Mouse (Mus musculus): ENCODE data around the gene Man1a. TPM values are rescaled to one million over a fixed set of nuclear protein-coding genes. Genes with fewer than 3 reads are reported as not detected.

Gene Man1a
- polyA plus RNA-seq, 1 experiment from 2014 or later = 12.6 TPM

DNA sequence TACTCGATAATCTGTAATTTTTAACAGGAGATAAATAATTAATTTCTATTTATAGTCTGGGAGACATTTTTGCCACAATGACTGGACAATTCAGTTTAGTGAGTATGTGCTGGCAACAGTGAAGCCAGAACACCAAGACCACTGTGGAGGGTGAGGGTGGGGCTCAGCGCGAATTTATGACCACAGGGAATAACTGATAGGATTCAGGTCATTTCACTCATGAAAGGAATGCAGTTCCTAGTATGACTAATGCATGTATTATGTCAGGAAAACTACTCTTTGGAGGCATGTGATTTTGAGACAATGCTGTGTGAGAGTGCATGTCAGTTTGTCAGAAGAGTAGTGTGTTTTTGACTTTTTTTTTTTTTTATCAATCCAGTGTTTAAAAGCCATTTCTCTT, 10.9 kb upstream of the Man1a start:
- H3K4me1 ChIP-seq (replicated peaks; ENCODE audit: control insufficient read depth, insufficient read depth, low read length) = no peaks in the 10 kb centered on the region
- WGBS = 76% methylated on average over 3 of the region's 3 CpGs
- no peaks in the 10 kb centered on the region for H3K36me3 ChIP-seq (ENCODE audit: control insufficient read depth, insufficient read depth, low read length)
- H3K9me3 ChIP-seq (ENCODE audit: control insufficient read depth, low read length) = no peaks in the 10 kb centered on the region
- no peak overlapping the region for H3K9ac ChIP-seq (ENCODE audit: low read depth, low read length)
- DNase-seq (ENCODE audit: low spot score) (no peak), ATAC-seq (replicated peaks; ENCODE audit: low FRiP score) (no peak)
- H3K4me3 ChIP-seq (ENCODE audit: low read depth, low read length) = no peak overlapping the region
- H3K27ac ChIP-seq (ENCODE audit: low read depth, low read length) = no peak overlapping the region
- H3K4me2 ChIP-seq = no peak overlapping the region
- H3K27me3 ChIP-seq (replicated peaks; ENCODE audit: control insufficient read depth, insufficient read depth, low read length) = no peaks in the 10 kb centered on the region

DNA sequence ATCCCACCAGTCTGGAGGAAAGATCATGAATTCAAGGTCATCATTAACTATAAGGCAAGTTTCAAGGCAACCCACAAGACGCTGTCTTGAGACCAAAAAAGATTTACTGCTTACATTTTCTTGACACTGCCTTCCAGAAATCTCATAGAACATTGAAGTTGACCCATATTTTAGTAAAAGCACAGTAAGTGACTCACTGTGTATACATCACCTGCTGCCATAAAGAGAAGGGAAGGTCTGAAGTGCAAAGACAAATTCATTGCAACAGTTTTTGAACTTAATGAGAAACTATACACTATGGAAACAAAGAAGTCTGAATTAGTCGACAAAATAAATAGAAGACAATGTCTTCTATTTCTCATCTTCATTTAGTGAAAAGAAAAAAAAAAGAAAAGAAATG, 8.7 kb upstream of the Man1a start:
- Histone ChIP-seq H3K4me3 (ENCODE audit: low read depth, low read length) (no peak overlapping the region), H3K4me1 (replicated peaks; ENCODE audit: control insufficient read depth, insufficient read depth, low read length) (no peaks in the 10 kb centered on the region), H3K9ac (ENCODE audit: low read depth, low read length) (no peak overlapping the region), H3K4me2 (no peak overlapping the region), H3K9me3 (ENCODE audit: control insufficient read depth, low read length) (no peaks in the 10 kb centered on the region), H3K27me3 (replicated peaks; ENCODE audit: control insufficient read depth, insufficient read depth, low read length) (no peaks in the 10 kb centered on the region), H3K36me3 (ENCODE audit: control insufficient read depth, insufficient read depth, low read length) (no peaks in the 10 kb centered on the region), H3K27ac (ENCODE audit: low read depth, low read length) (no peak overlapping the region)
- DNase-seq (ENCODE audit: low spot score) (no peak), ATAC-seq (replicated peaks; ENCODE audit: low FRiP score) (no peak)
- WGBS = 77% methylated on average over 2 of the region's 2 CpGs

GRCm38 (mm10) chr10:54077005-54077404, 596 bp upstream of the Man1a start:
- DNase-seq (ENCODE audit: low spot score) = no peak
- H3K9me3 ChIP-seq (ENCODE audit: control insufficient read depth, low read length) = no peaks in the 10 kb centered on the region
- no peaks in the 10 kb centered on the region for H3K36me3 ChIP-seq (ENCODE audit: control insufficient read depth, insufficient read depth, low read length)
- H3K27me3 ChIP-seq (replicated peaks; ENCODE audit: control insufficient read depth, insufficient read depth, low read length) = no peaks in the 10 kb centered on the region
- no peak overlapping the region; the same call in 1 of the 2 replicates for H3K4me2 ChIP-seq
- WGBS = 59% methylated on average over 3 of the region's 3 CpGs
- H3K9ac ChIP-seq (ENCODE audit: low read depth, low read length) = no peak overlapping the region
- H3K27ac ChIP-seq (ENCODE audit: low read depth, low read length) = no peak overlapping the region
- peaks cover 14% of the 10 kb centered on the region for H3K4me1 ChIP-seq (replicated peaks; ENCODE audit: control insufficient read depth, insufficient read depth, low read length)
- no peak for ATAC-seq (replicated peaks; ENCODE audit: low FRiP score)
- H3K4me3 ChIP-seq (ENCODE audit: low read depth, low read length) = no peak overlapping the region

GRCm38 (mm10) chr10:54075441-54076010, 883 bp downstream of the Man1a start:
- Histone ChIP-seq H3K4me3 (ENCODE audit: low read depth, low read length) (peak overlapping the region; percentile 92), H3K4me2 (peak overlapping the region; percentile 88), H3K36me3 (ENCODE audit: control insufficient read depth, insufficient read depth, low read length) (no peaks in the 10 kb centered on the region), H3K4me1 (replicated peaks; ENCODE audit: control insufficient read depth, insufficient read depth, low read length) (peaks cover 14% of the 10 kb centered on the region), H3K27ac (ENCODE audit: low read depth, low read length) (peak overlapping the region; percentile 54; the same call in 1 of the 2 replicates), H3K9ac (ENCODE audit: low read depth, low read length) (peak overlapping the region; percentile 88), H3K9me3 (ENCODE audit: control insufficient read depth, low read length) (no peaks in the 10 kb centered on the region), H3K27me3 (replicated peaks; ENCODE audit: control insufficient read depth, insufficient read depth, low read length) (no peaks in the 10 kb centered on the region)
- ATAC-seq (replicated peaks; ENCODE audit: low FRiP score) = peak; percentile 96
- WGBS = under 1% methylated on average over 67 of the region's 68 CpGs
- DNase-seq (ENCODE audit: low spot score) = peak; percentile 94

- Histone ChIP-seq H3K27ac (ENCODE audit: low read depth, low read length) (peak overlapping the region; percentile 54), H3K9ac (ENCODE audit: low read depth, low read length) (peak overlapping the region; percentile 88), H3K36me3 (ENCODE audit: control insufficient read depth, insufficient read depth, low read length) (no peaks in the 10 kb centered on the region), H3K4me3 (ENCODE audit: low read depth, low read length) (peak overlapping the region; percentile 92), H3K4me1 (replicated peaks; ENCODE audit: control insufficient read depth, insufficient read depth, low read length) (peaks cover 14% of the 10 kb centered on the region), H3K9me3 (ENCODE audit: control insufficient read depth, low read length) (no peaks in the 10 kb centered on the region), H3K4me2 (peak overlapping the region; percentile 88), H3K27me3 (replicated peaks; ENCODE audit: control insufficient read depth, insufficient read depth, low read length) (no peaks in the 10 kb centered on the region)
- ATAC-seq (replicated peaks; ENCODE audit: low FRiP score) (peak; percentile 22), DNase-seq (ENCODE audit: low spot score) (peak; percentile 75)
- WGBS = 0% methylated on average over 69 of the region's 73 CpGs
These were observed 1.6 kb downstream of the Man1a start for GRCm38 (mm10) chr10:54074609-54075421.

GRCm38 (mm10) chr10:54074247-54074608, 2.2 kb downstream of the Man1a start:
- no peak for DNase-seq (ENCODE audit: low spot score)
- H3K9me3 ChIP-seq (ENCODE audit: control insufficient read depth, low read length) = no peaks in the 10 kb centered on the region
- peak; percentile 11; the same call in 1 of the 2 replicates for ATAC-seq (replicated peaks; ENCODE audit: low FRiP score)
- H3K36me3 ChIP-seq (ENCODE audit: control insufficient read depth, insufficient read depth, low read length) = no peaks in the 10 kb centered on the region
- H3K27me3 ChIP-seq (replicated peaks; ENCODE audit: control insufficient read depth, insufficient read depth, low read length) = no peaks in the 10 kb centered on the region
- WGBS = 1% methylated on average over 14 of the region's 14 CpGs
- H3K4me1 ChIP-seq (replicated peaks; ENCODE audit: control insufficient read depth, insufficient read depth, low read length) = peaks cover 14% of the 10 kb centered on the region
- peak overlapping the region; percentile 54; the same call in 1 of the 2 replicates for H3K27ac ChIP-seq (ENCODE audit: low read depth, low read length)
- H3K4me2 ChIP-seq = peak overlapping the region; percentile 88
- H3K9ac ChIP-seq (ENCODE audit: low read depth, low read length) = peak overlapping the region; percentile 88
- H3K4me3 ChIP-seq (ENCODE audit: low read depth, low read length) = peak overlapping the region; percentile 92

DNA sequence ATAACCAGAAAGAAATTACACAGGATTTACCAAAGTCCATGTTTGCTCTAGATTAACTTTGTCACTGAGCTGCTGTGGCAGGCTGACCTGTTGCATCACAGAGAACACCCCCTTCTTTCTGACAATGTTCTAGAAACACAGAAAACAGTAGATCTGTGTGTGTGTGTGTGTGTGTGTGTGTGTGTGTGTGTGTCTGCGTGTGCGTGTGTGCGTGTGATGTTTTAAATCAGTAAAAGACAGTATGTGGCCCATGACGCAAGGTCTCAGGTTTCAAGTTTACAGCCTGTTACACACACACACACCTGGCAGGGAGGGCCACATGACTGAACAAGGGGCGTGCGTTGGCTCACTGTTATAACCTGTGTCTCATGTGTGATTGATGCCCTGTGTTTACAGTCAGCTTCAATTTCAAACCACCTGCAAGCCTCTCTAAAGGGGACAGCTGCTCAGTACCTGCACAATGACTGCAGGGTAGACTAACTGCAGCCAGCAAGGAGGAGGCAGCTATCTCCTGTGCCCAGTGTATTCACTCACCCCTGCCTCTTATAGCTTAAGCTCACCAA, 2.7 kb downstream of the Man1a start:
- Histone ChIP-seq H3K9me3 (ENCODE audit: control insufficient read depth, low read length) (no peaks in the 10 kb centered on the region), H3K4me2 (peak overlapping the region; percentile 88), H3K27me3 (replicated peaks; ENCODE audit: control insufficient read depth, insufficient read depth, low read length) (no peaks in the 10 kb centered on the region), H3K27ac (ENCODE audit: low read depth, low read length) (peak overlapping the region; percentile 54; the same call in 1 of the 2 replicates), H3K9ac (ENCODE audit: low read depth, low read length) (peak overlapping the region; percentile 88), H3K4me3 (ENCODE audit: low read depth, low read length) (peak overlapping the region; percentile 92), H3K36me3 (ENCODE audit: control insufficient read depth, insufficient read depth, low read length) (no peaks in the 10 kb centered on the region), H3K4me1 (replicated peaks; ENCODE audit: control insufficient read depth, insufficient read depth, low read length) (peaks cover 14% of the 10 kb centered on the region)
- 47% methylated on average over 6 of the region's 6 CpGs for WGBS
- DNase-seq (ENCODE audit: low spot score) (no peak), ATAC-seq (replicated peaks; ENCODE audit: low FRiP score) (peak; percentile 15; the same call in 1 of the 2 replicates)

DNA sequence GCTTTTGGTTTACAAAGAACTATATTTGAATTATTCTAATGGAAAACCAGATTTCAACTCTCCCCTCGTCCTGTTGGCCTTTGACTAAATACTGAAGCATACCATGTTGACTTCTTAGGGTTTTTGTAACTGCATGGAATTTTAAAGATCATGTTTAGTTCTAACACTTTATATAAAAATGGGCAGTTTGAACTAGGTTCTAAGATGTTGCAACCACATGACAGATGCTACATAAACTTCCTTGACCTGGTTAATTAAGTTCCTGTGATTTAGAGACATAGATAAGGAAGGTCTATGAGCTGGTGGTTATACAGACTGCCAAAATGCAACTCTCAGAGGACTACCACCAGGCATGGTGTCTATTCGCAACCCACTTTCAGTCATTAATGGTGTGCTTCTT, 4.1 kb downstream of the Man1a start:
- Histone ChIP-seq H3K9me3 (ENCODE audit: control insufficient read depth, low read length) (no peaks in the 10 kb centered on the region), H3K27me3 (replicated peaks; ENCODE audit: control insufficient read depth, insufficient read depth, low read length) (no peaks in the 10 kb centered on the region), H3K27ac (ENCODE audit: low read depth, low read length) (no peak overlapping the region), H3K4me3 (ENCODE audit: low read depth, low read length) (peak overlapping the region; percentile 92), H3K36me3 (ENCODE audit: control insufficient read depth, insufficient read depth, low read length) (no peaks in the 10 kb centered on the region; the same call in 1 of the 2 replicates), H3K4me2 (peak overlapping the region; percentile 88), H3K4me1 (replicated peaks; ENCODE audit: control insufficient read depth, insufficient read depth, low read length) (peaks cover 14% of the 10 kb centered on the region), H3K9ac (ENCODE audit: low read depth, low read length) (0 out of 2 replicates have a peak overlapping the region, but pooled peaks have one; percentile 13)
- WGBS = 86% methylated on average over 2 of the region's 2 CpGs
- no peak for DNase-seq (ENCODE audit: low spot score)
- no peak for ATAC-seq (replicated peaks; ENCODE audit: low FRiP score)

All from liver, embryonic 11.5 days (tissue).